In genomic region chr5:16469644-16470275, GRCm38 (mm10) we compare ENCODE assay signal across 7 mouse cellular contexts.
DNase-seq lines count a peak whose midpoint lies in the region; ATAC-seq and TF ChIP-seq lines count a peak whose summit lies in the region.

No protein-coding gene starts in this region.

- TF ChIP-seq EP300 in liver, embryonic 14.5 days (IDR thresholded peaks at IDR 0.05; ENCODE audit: low read depth), result no peak

- H3K9me3 ChIP-seq in liver, embryonic 14.5 days (ENCODE audit: control insufficient read depth, low read length), result no peaks in the 10 kb centered on the region

- peaks cover 13 to 24% of the 10 kb centered on the region in 2 experiments; a peak in 3 of 4 replicates for H3K4me1 ChIP-seq in liver, embryonic 14.5 days (replicated peaks; ENCODE audit: control insufficient read depth in 2 of 2, insufficient read depth in 2 of 2, low read length in 1 of 2)

- CTCF ChIA-PET in Patski (lab: Charles Lee), result no interaction called here

- peak overlapping the region; percentile 32 for H3K9ac ChIP-seq in liver, embryonic 14.5 days (replicated peaks)

- H3K27me3 ChIP-seq in Patski, result no peaks in the 10 kb centered on the region
- no peaks in the 10 kb centered on the region for H3K27me3 ChIP-seq in liver, embryonic 14.5 days (ENCODE audit: control insufficient read depth, insufficient read depth, low read length)

- H3K27ac ChIP-seq in liver, embryonic 14.5 days, result peak overlapping the region; percentile 32; the same call in 1 of the 2 replicates

- H3K36me3 ChIP-seq in liver, embryonic 14.5 days (replicated peaks; ENCODE audit: control insufficient read depth, insufficient read depth, low read depth), result no peaks in the 10 kb centered on the region

- in situ Hi-C loops in Patski (cut with MboI; ENCODE audit: low pct_unique_long_range_greater_than_20kb), result loop anchor here (10.0 kb wide), 1 partner anchor 1575 kb away; no protein-coding TSS in a partner anchor

- no peak for DNase-seq in Patski (ENCODE audit: low read depth, low spot score)
- DNase-seq in c-Kit-positive CD71-negative TER-119-negative erythroid progenitor cells, embryonic 14.5 days (ENCODE audit: low read depth), result peak; percentile 60
- peak; percentile 27 for DNase-seq in kidney, adult 18-20 months
- peak; percentile 24 to 40 (median 26) for DNase-seq in liver, embryonic 14.5 days (ENCODE audit: low read depth in 3 of 3, low spot score in 3 of 3)
- peak; percentile 52 for DNase-seq in thymus, postnatal 25 days

- H3K4me2 ChIP-seq in liver, embryonic 14.5 days (ENCODE audit: low read depth), result peak overlapping the region; percentile 54

- POLR2A ChIA-PET in Patski (lab: Charles Lee), result no interaction called here

- ATAC-seq in Patski, result peak; percentile 32
- peak; percentile 88 for ATAC-seq in granulocyte monocyte progenitor cell, adult 5-6 weeks (replicated peaks; ENCODE audit: poor library complexity, severe bottlenecking)
- ATAC-seq in liver, embryonic 14.5 days (ENCODE audit: insufficient read depth), result peak; percentile 42; the same call in 1 of the 2 replicates
- peak; percentile 99 for ATAC-seq in neutrophil, adult 5-6 weeks (ENCODE audit: extremely low read depth, insufficient number of reproducible peaks, low FRiP score, poor library complexity, severe bottlenecking)

- WGBS in liver, embryonic 14.5 days (ENCODE audit: insufficient replicate concordance), result 14% methylated on average over 13 of the region's 13 CpGs

- TF ChIP-seq CTCF in Patski (IDR thresholded peaks at IDR 0.05), result no peak
- TF ChIP-seq CTCF in liver, embryonic 14.5 days (IDR thresholded peaks at IDR 0.05; ENCODE audit: low read depth), result no peak

- peak overlapping the region; percentile 28 to 32; a peak in 3 of 4 replicates for H3K4me3 ChIP-seq in liver, embryonic 14.5 days (ENCODE audit: insufficient read depth in 1 of 2, low read depth in 2 of 2, low read length in 2 of 2)

Comparison
In these comparisons a context has a peak if more than half of its experiments do, and no peak if none do; other contexts are left out.
1. ATAC-seq: peak in every context shown above with its lines; median percentile 99 in neutrophil, adult 5-6 weeks; 88 in granulocyte monocyte progenitor cell, adult 5-6 weeks; 42 in liver, embryonic 14.5 days; 32 in Patski.